Mouse (Mus musculus) stomach, embryonic 16.5 days (tissue): ENCODE results near the gene Aipl1. TPM values are rescaled to one million over a fixed set of nuclear protein-coding genes. Genes with fewer than 3 reads are reported as not detected.

ENCODE experiments used
- ATAC-seq: fragments of 200-750 bp; cut with Nextera tagmentation; 2 replicates; pipeline ENCODE4 v1.8.0; 2017; ENCODE audit warnings: moderate number of reproducible peaks, moderate TSS enrichment; ENCODE audit not compliant: insufficient read depth, low FRiP score
- H3K27ac ChIP-seq: fragments of 300-500 bp; sonication (generic); 2 replicates; pipeline ENCODE4 v1.5.1; 2014; ENCODE audit warnings: low read length
- H3K27me3 ChIP-seq: fragments of 300-500 bp; sonication (generic); 2 replicates; pipeline ENCODE4 v1.6.1; 2014; ENCODE audit warnings: low read length, control low read depth, mixed read lengths; ENCODE audit not compliant: control insufficient read depth, insufficient read depth
- H3K36me3 ChIP-seq: fragments of 300-500 bp; sonication (generic); 2 replicates; pipeline ENCODE4 v1.6.1; 2014; ENCODE audit warnings: low read length; ENCODE audit not compliant: control insufficient read depth, insufficient read depth
- H3K4me1 ChIP-seq: fragments of 300-500 bp; sonication (generic); 2 replicates; pipeline ENCODE4 v1.6.1; 2014; ENCODE audit warnings: low read length, control low read depth, mixed read lengths; ENCODE audit not compliant: control insufficient read depth, insufficient read depth
- H3K4me2 ChIP-seq: fragments of 300-500 bp; sonication (generic); 2 replicates; pipeline ENCODE4 v1.6.1; 2014; ENCODE audit warnings: low read depth, low read length, mixed read lengths
- H3K4me3 ChIP-seq: fragments of 300-500 bp; sonication (generic); replicated peaks from 2 replicates; pipeline ENCODE4 v1.5.1; 2014; ENCODE audit warnings: mild to moderate bottlenecking, low read length
- H3K9ac ChIP-seq: fragments of 300-500 bp; sonication (generic); 2 replicates; pipeline ENCODE4 v1.6.1; 2014; ENCODE audit warnings: low read length
- H3K9me3 ChIP-seq: fragments of 300-500 bp; sonication (generic); replicated peaks from 2 replicates; pipeline ENCODE4 v1.6.1; 2016; ENCODE audit warnings: low read length, control low read depth; ENCODE audit not compliant: control insufficient read depth
- WGBS: fragments of 180-500 bp; shearing (Covaris S2); extraction: QIAGEN DNeasy Blood & Tissue Kit; methylation state at CpG from one replicate; pipeline ENCODE4 v1.1.7; 2014; 5-methylcytosine and 5-hydroxymethylcytosine counted together
- polyA plus RNA-seq: library from polyadenylated mRNA; unstranded; fragments of >200 nt; fragmentation: Nextera tagmentation; extraction: Ambion mirVana; gene quantifications from 2 replicates; pipeline ENCODE4 v1.2.1, GENCODE M21; 2015

The Aipl1 gene
- 0.16 and 0.22 TPM in 2 replicates for polyA plus RNA-seq

DNA sequence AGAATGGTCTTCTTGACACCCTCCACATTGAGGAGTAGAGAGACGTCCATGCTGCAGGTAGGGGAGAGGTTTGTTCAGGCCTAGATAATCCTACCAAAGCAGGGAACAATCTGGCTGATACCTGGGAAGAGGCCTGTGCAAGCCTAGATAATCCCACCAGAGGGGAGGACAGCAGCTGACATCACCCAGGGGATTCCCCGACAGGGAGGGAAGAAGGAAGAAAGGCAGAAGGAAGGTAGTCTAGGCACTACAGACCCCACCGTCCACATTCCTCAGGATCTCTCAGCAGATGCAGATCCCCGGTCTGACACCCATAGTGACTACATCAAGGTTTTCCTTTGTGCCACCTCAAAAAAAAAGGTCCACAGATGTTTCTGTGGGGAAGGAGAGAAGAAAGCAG is at the start of gene Aipl1:
Gene Aipl1, minus strand, starts transcription at position 101 of the 400 bp plus-strand sequence.
- H3K9ac ChIP-seq = no peak within 1 kb of the TSS
- no peak within 1 kb of the TSS for H3K4me2 ChIP-seq
- 63% methylated on average over 4 of the region's 4 CpGs for WGBS
- H3K9me3 ChIP-seq = no peaks in the 10 kb centered on the region
- H3K36me3 ChIP-seq = no peaks in the 10 kb centered on the region
- H3K27ac ChIP-seq = no peak within 1 kb of the TSS
- ATAC-seq = no peak
- no peak within 1 kb of the TSS for H3K4me3 ChIP-seq
- no peaks in the 10 kb centered on the region for H3K4me1 ChIP-seq
- H3K27me3 ChIP-seq = no peaks in the 10 kb centered on the region

DNA sequence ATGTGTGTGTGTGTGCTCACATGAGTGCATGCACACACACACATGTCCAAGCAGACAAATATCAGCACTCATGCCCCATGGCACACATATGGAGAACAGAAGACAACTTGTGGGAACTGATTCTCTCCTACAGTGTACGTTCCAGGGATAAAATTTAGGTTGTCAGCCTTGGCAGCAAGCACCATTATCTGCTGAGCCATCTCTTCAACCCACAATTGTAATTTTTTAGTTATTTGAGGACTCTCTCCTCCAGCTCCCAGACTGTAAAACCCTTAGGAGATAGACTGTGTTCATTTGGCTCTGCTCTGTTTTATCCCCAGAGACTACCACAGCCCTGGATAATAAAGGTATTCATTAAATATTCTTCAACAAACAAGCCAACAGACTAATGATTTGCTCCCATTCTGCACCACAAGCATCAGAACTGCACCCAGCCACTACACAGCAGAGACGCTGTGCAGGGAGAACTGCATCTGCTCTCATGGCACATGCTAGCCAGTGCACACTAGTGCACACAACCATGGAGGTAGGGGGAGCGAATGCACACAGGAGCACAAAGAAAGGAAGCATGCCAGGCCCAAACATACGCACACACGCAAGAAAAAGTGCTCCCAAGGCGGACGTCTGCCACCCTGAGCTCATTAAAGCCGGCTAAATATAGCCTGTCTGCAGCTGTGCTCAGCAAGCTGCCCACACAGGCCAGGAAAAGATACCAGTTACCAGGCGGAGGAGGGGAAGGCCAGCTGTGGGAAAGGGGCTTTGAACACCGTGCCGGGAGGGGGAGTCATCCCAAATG is 49.1 kb upstream of the Aipl1 start:
- Histone ChIP-seq H3K4me3 (no peak overlapping the region), H3K27ac (0 out of 2 replicates have a peak overlapping the region, but pooled peaks have one; percentile 2), H3K9ac (no peak overlapping the region), H3K36me3 (no peaks in the 10 kb centered on the region), H3K4me2 (no peak overlapping the region), H3K4me1 (no peaks in the 10 kb centered on the region), H3K27me3 (no peaks in the 10 kb centered on the region), H3K9me3 (no peaks in the 10 kb centered on the region)
- WGBS = 49% methylated on average over 11 of the region's 11 CpGs
- ATAC-seq = no peak

DNA sequence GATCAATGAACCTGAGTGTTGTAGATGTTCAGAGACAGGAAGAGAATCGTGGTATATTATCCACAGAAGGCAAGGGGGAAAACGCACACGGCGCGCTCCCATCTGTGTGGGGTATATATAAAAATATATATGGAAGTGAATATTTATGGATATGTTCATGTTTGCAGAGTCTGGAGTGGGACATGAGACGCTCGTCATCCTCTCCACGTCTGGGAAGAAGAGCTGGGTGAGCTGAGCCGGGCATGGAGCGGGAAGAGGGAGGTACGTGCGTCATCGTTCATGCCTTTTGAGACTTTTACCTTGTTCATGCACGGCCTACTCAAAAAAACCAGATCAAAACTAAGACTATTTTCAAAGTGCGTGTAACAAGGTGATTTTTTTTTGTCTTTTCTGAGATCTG is 47.0 kb upstream of the Aipl1 start:
- Histone ChIP-seq H3K27ac (no peak overlapping the region), H3K4me2 (no peak overlapping the region), H3K4me1 (no peaks in the 10 kb centered on the region), H3K9me3 (no peaks in the 10 kb centered on the region), H3K9ac (no peak overlapping the region), H3K4me3 (no peak overlapping the region), H3K27me3 (no peaks in the 10 kb centered on the region), H3K36me3 (no peaks in the 10 kb centered on the region)
- 94% methylated on average over 15 of the region's 15 CpGs for WGBS
- ATAC-seq = no peak

DNA sequence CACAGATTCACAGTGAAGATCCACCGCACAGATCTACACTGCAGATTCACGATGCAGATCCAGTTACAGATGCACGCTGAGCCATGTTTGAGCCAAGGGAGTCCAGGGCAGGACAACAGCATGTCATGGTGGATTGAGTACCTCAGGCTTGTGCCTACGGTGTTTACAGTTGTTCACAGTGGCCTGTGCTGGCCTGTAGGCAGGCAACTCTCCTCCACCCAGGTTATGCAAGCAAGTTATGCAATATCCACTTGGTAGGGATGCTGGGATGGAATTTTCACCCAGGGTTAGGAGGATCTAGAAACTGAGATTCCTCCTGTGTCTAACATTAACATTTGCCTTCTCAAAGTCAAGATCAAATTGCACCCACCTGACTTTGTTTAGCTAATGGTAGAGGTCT is 45.3 kb upstream of the Aipl1 start:
- no peak for ATAC-seq
- 86% methylated on average over 4 of the region's 4 CpGs for WGBS

DNA sequence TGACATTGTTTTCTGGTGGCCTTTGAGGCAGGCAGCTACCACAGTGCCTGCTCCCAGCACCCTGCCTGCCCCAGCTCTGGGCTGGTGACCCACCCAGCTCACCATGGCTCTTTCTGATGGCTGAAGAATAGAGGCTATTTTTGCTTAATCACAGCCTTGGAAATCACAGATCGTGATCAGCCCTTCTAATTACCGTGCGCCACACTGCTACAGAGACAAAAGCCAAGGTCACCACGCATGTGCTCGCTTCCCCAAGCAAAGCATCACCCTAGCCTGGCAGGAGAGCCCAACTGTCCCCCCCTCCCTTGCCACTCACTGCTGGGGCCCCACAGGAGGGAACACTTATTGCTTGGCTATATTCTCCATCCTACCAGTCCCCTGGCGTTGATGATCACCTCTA is 43.2 kb upstream of the Aipl1 start:
- no peaks in the 10 kb centered on the region for H3K36me3 ChIP-seq
- no peaks in the 10 kb centered on the region for H3K4me1 ChIP-seq
- no peaks in the 10 kb centered on the region for H3K27me3 ChIP-seq
- WGBS = 78% methylated on average over 6 of the region's 6 CpGs
- no peak overlapping the region for H3K27ac ChIP-seq
- H3K4me3 ChIP-seq = no peak overlapping the region
- H3K9me3 ChIP-seq = no peaks in the 10 kb centered on the region
- no peak overlapping the region for H3K9ac ChIP-seq
- ATAC-seq = no peak
- H3K4me2 ChIP-seq = no peak overlapping the region

More for the DNA sequence above, 45.3 kb upstream of the Aipl1 start:
- Histone ChIP-seq H3K36me3 (no peaks in the 10 kb centered on the region), H3K27ac (no peak overlapping the region), H3K4me2 (no peak overlapping the region), H3K4me1 (no peaks in the 10 kb centered on the region), H3K9me3 (no peaks in the 10 kb centered on the region), H3K9ac (no peak overlapping the region), H3K27me3 (no peaks in the 10 kb centered on the region), H3K4me3 (no peak overlapping the region)

DNA sequence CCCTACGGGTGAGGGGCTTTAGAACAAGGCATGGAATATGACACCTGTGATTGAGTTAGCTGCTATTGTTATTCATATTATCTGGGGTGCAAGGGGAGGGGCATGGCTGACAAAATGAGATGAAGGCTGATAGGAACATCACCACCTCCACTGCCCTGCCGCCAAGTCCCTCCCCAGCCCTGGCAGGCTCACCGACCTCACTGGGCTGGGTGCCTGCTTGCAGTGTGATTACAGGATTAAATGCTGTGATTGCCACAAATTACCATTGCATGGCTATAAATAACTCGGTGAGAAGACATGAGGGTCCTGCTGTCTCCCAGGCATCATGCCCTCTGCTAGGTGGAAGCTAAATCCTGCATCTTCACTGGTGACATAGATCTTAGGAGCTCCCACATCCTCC is 41.3 kb upstream of the Aipl1 start:
- Histone ChIP-seq H3K4me2 (no peak overlapping the region), H3K4me3 (no peak overlapping the region), H3K36me3 (no peaks in the 10 kb centered on the region), H3K27ac (no peak overlapping the region), H3K27me3 (no peaks in the 10 kb centered on the region), H3K9me3 (no peaks in the 10 kb centered on the region), H3K4me1 (no peaks in the 10 kb centered on the region), H3K9ac (no peak overlapping the region)
- no peak for ATAC-seq
- WGBS = 51% methylated on average over 4 of the region's 4 CpGs

DNA sequence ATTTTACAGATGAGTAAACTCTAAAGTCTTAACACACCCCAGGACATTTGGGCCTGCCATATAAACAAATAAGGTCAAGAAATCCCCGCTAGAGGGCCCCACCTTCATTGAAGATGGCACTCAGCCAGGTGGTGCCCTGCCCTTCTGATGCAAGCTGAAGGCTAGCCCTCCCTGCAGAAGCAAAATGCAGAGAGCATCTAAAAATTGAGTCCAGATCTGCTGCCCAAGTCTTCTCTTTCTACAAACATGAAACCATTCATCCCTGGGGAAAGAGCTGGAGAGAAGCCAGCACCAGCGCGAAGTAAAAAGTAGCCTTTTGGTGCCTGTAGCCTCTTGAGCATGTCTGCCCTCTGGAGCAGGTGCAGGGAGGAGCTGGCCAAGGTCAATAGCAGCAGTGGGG is 40.7 kb upstream of the Aipl1 start:
- Histone ChIP-seq H3K4me3 (no peak overlapping the region), H3K4me2 (no peak overlapping the region), H3K27me3 (no peaks in the 10 kb centered on the region), H3K9me3 (no peaks in the 10 kb centered on the region), H3K9ac (no peak overlapping the region), H3K27ac (no peak overlapping the region), H3K36me3 (no peaks in the 10 kb centered on the region), H3K4me1 (no peaks in the 10 kb centered on the region)
- ATAC-seq = no peak
- WGBS = 40% methylated on average over 3 of the region's 3 CpGs

DNA sequence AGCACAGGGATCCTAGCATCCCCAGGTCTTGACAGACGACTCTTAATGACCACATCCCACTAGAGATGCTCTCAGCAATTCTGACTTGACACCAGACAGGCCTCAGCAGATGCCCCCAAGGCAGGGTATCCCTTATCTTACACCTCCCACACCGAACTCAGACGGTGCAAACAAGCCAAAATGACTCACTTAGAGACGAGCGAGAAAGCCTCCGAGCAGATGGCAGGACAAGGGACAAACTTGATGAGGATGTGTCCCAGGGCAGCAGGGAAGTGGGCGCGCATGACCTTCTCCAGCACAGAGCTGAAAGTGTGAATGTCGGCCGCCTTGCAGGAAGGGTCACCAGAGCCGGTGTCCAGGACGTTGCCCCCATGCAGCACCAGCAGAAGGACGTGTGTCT is 36.9 kb upstream of the Aipl1 start:
- Histone ChIP-seq H3K4me3 (no peak overlapping the region), H3K4me2 (no peak overlapping the region), H3K9ac (no peak overlapping the region), H3K36me3 (no peaks in the 10 kb centered on the region), H3K9me3 (no peaks in the 10 kb centered on the region), H3K27ac (no peak overlapping the region), H3K4me1 (no peaks in the 10 kb centered on the region), H3K27me3 (no peaks in the 10 kb centered on the region)
- ATAC-seq = no peak
- 67% methylated on average over 13 of the region's 13 CpGs for WGBS

DNA sequence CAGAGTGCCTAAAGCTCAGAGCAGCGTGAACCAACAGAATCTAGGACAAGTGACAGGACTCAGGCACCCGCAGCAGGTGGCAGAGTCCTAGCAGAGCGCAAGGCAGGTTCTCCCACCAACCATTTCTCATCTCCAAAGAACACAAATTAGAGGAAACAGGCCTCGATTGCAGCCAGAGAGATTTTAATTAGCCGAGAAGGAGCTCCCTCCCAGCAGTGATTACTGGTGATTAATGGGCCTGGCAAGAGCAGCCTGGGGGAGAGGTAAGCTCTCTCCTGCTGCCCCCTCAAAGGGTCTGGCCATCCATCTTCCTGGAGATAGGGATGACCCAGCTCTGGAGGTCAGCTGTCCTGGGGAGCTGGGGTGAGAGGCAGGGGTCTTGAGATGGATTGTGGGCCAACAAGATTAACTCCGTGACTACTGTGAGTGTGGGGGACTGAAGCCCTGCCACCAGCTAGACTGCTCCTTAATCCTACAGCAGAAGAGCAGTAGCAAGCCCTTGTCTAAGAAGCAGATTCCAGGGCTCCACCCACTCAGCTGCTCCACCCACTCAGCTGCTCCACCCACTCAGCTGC is 35.1 kb upstream of the Aipl1 start:
- ATAC-seq = no peak
- no peaks in the 10 kb centered on the region for H3K27me3 ChIP-seq
- 22% methylated on average over 6 of the region's 6 CpGs for WGBS
- H3K4me3 ChIP-seq = no peak overlapping the region
- H3K27ac ChIP-seq = no peak overlapping the region
- H3K4me2 ChIP-seq = no peak overlapping the region
- no peaks in the 10 kb centered on the region for H3K9me3 ChIP-seq
- no peak overlapping the region for H3K9ac ChIP-seq
- no peaks in the 10 kb centered on the region for H3K4me1 ChIP-seq
- H3K36me3 ChIP-seq = no peaks in the 10 kb centered on the region
